Mouse (Mus musculus): ENCODE data around the gene Slc4a5.
A peak's percentile ranks its signal among the peaks of the same experiment; 100 is the strongest.

The Slc4a5 gene

DNA sequence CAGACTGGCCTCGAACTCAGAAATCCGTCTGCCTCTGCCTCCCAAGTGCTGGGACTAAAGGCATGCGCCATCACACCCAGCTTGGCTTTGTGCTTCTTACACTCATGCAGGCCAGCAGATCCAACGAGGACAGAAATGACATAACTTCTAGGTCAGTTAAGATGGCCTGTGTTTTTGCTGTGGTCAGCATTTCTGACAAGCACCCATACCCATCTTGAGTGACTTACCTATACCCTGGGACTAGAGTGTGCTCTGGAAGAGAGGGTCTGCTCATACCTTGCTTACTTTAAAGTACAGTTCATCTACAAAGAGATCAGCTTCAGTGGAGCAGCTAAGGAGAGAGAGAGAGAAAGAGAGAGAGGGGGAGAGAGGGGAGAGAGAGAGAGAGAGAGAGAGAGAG lies 13.7 kb downstream of the Slc4a5 start:
- DNase-seq = no peak

DNA sequence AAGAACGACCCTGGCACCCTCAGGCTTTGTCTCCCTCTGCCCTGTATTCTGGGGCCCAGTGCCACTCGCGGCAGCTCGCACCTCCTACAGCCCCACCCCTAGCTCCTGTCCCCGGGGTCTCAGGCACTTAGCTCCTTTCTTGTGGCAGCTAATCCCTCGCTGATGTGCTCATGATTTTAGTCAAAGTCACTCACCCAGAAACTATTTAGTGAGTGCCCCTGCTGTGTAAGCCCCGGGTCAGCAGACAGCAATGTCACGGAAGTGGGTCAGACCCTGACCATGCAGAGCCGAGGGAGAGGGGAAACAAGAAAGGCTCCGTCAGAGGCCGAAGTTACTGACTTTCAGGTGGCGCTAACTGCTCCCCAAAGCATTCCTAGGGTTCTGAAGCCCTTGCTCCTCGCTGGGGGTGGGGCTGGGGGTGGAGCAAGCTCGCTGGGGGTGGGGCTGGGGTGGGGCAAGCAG lies 14.7 kb downstream of the Slc4a5 start:
- no peak for DNase-seq

DNA sequence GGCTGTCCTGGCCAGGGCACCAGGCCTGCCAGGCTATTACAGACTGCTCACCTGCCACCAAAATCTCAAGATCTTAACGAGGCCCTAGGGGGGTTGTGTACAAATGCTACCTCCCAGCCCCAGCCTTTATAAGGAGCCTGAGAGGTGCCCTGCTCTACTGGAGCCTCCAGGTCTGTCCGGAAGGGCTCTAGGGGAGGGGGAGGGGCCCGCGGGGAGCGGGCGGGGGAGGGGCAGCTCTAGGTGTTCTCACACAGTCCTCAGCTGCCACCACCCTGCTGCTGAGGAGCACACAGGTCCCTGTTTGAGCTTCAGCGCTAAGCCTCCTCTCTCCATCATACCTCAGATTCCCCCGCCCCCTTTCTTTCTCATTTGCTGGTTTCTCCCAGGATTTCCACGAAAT lies 17.5 kb downstream of the Slc4a5 start:
- DNase-seq = no peak

DNA sequence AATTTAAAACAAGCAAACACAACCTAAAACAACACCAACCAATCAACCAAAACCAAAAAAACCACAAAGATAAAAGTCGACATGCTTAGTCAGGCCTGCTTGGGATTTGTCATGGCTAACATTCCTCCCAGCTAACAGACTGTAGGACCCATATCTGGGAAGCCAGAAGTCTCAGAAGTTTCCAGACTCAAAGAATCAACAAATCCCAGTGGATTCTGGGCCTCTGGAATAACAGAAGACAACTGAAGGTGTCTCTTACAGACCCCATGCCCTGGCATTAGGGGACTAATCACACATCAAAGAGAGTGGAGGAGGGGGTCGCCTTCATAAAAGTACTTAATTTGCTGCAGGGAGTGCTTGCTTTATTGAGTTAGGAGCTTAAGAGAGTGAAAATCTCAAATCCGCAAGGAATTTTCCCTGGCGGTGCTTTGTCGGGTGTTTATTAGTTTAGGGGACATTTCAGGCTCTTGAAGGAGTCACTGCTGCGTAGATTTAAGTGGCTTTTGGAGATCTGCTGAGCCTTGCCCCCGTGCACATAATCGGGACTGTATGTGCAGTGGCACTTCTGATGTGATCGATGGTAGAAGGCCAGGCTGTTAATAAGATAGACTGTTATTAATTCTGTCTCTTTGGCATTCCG lies 24.9 kb downstream of the Slc4a5 start:
- DNase-seq = no peak

DNA sequence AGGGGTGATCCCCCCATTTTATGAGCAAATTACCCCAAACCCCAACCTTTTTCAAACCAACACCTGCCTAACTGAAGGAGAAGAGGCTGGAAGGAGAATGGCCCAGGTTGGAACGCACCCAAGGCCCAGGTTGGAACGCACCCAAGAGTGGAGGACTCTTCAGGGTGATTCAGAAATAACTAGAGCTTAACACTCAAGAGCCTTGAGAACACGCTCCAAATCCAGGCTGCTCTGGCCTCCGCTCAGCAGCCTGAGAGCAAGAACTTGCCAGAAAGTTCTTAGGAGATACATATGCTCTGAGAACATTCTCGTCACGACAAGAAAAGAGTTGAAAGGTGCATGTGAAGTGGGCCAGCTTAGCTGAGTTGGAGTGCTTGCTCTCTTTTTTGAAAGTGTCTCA lies 25.5 kb downstream of the Slc4a5 start:
- peak; percentile 15 for DNase-seq

DNA sequence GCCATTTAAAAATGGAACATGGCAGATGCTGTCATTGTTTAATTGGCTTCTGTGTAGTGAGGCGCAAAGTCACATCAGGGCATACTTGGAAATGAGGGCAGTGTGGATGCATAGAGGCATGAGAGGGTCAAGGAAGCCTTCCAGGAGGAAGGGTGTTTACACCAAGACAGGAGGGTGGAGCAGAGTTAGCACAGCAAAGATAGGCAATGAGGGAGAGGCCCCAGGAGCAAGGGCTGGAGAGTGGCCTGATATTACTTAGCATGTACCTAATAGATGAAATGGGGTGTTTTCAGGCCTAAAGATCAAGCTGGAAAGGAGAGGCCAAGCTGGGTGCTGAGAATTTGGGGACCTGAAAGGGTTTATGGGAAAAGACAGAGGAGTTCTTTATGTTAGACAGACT lies 26.4 kb downstream of the Slc4a5 start:
- no peak for DNase-seq

DNA sequence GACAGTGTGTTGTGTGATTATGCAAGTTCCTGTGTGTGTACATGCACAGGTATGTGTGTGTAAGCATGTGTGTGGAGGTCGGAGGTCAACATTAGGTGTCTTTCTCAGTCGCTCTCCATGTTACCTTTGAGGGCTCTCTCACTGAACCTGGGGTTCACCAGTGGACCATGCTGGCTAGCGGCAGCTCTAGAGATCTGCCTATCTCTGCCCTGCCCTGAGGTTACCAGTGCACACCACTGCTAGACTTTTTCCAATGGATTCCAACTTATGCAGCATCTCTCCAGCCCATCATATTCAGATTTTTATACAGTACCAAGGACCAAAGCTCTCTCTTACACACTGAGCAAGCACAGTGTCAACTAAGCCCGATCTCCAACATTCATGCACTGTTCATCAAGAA lies 27.1 kb downstream of the Slc4a5 start:
- DNase-seq = no peak

DNA sequence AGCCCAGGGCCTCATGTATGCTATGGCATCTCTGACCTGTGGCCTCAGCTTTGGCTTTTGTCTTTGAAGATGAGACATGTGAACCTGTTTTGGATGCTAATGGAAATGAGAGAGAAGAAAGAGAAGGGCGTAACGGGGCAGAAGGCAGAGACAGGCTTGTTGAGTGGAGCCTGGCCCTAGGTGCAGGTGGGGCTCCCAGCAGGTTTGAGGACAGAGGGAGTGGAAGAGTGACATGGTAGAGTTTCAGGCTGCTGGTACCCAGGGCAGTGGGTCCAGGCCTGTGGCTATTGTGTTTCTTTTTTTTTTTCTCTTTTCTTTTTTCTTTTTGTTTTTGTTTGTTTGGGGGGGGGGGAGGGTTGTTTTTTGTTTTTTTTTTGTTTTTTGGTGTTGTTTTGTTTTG lies 27.5 kb downstream of the Slc4a5 start:
- no peak for DNase-seq

DNA sequence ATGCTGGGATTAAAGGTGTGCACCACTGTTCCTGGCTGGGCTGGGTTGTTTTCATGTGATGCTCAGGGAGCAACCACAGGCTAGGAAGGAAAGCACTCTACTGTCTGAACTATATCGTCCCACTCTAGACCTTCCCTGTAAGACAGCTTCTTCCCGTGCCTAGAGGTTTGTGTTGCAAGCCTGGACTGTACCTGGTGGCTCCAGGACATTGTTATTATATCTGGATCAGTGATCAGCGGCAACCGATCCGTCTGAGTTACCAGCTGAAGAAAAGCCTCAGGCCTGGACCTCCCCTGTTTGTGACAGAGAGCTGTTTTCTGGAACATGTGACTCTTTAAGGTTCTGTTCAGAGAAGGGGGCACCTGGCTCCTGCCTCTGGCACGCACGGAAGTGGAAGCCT lies 34.6 kb downstream of the Slc4a5 start:
- DNase-seq = no peak

DNA sequence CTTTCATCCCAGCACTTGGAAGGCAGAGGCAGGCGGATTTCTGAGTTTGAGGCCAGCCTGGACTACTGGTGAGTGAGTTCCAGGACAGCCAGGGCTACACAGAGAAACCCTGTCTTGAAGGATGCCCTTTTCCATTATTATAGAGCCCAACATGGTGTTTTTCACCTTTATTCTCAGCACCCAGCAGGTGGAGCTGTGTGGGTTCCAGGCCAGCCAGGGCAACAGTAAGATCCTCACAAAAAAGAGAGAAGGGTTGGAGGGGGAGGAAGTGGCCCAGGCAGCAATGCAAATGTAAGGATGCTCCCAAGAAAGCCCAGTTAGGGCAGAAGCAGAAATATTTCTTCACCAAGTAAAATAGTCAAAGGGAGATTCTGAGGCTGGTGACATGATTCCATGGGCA lies 44.9 kb downstream of the Slc4a5 start:
- no peak for DNase-seq

DNA sequence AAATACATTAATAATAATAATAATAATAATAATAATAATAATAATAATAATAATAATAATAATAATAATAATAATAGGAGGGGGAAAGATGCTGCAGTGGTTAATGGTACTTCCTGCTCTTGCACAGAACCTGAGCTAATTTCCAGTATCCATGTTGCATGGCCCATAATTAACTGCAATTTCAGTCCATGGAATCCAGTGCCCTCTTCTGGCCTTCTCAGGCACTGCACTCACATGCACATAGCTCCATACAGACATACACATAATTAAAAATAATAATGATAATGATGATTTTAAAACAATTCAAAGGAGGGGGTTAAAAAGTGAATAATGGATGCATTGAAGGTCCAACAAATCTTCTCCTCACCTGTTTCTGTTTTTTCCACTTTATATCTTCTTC lies 45.6 kb downstream of the Slc4a5 start:
- no peak for DNase-seq

DNA sequence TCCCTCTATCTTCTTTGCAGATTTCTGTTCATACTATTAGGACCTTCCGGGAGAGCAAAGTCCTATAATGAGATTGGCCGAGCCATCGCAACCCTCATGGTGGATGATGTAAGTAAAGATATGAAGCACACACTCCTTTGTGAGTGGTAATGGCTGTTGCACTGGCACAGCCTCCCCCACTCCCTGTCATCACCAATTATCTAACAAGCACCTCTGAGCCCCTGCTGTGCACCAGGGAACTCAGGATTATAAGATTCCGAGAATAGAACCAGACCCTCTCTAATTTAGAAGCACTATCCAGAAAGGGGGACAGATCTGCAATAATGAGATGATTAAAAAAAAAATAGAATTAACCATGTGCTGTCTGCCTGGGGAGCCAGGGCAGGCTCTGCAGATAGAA lies 46.0 kb downstream of the Slc4a5 start:
- no peak for DNase-seq

DNA sequence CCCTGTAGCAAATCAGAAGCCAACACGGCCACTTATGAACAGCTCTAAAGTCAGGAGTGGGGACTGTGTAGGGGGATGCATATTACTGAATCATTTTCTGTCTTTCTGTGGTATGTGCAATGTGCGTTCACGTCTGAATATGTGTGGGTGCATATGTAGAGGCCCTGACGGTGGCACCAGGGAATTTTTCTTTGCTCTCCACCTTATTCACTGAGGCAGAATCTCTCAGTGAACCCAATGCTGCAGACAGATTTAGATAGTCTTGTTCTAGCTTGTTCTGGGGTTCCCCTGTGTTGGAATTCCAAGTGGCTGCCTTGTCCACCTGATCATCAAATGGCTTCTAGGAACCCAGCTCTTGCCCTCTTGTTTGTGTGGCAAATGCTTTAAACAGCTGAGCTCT lies 48.0 kb downstream of the Slc4a5 start:
- DNase-seq = peak; percentile 11

DNA sequence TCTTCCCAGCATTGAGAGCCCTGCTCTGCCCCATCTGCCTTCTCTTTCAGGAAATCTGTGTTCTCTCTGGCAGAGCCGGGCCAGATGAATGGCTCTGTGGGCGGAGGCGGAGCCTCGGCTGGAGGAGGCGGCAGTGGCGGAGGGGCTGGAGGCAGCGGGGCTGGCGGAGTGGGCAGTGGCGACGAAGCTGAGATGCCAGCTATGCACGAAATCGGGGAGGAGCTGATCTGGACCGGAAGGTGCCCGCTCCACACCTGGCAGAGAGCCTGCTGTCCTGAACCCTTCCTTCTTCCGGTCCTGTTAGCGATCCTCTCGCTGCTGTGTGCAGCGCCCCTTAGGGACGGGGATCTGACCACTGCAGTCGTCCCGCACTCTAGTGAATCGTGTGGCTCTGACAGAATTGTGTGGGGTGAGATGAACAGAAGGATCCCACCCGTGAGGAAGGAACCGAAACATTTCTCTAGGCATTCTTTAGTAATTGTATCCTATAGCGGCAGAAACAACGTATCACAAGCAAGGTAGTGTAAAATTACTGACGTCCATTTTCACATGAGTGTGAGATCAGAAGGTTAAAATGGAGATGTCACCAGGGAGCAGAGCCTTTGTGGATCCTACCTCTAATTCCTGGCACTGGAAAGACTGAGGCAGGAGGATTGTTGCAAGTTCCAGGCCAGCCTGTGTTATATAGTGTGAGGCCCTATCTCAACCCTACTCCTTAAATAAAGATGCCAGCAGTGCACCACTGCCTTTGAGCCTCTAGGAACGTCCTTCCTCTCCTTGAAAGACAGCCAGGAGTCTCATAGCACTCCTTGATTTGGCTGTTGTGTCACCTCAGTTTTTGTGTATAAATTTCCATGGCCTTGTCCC lies 48.7 kb downstream of the Slc4a5 start:
- DNase-seq = peak; percentile 88

DNA sequence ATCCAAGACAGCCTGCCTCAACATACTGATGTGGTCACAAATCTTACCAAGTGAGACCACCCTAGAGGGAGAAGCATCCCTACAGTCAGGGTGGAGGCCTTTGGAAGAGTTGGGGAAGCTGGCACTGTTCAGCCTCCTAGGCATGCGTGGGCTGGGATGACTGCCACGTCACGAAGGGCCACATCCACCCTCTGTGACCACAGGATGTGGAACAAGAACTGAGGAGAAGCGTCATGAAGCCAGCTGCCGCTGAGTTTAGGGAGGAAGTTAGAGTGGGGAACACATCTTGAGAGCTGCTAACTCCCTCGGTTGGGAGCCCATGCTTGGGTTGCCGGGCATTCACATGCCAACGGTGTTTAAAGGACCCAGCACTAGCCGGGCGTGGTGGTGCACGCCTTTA lies 54.1 kb downstream of the Slc4a5 start:
- no peak for DNase-seq

DNA sequence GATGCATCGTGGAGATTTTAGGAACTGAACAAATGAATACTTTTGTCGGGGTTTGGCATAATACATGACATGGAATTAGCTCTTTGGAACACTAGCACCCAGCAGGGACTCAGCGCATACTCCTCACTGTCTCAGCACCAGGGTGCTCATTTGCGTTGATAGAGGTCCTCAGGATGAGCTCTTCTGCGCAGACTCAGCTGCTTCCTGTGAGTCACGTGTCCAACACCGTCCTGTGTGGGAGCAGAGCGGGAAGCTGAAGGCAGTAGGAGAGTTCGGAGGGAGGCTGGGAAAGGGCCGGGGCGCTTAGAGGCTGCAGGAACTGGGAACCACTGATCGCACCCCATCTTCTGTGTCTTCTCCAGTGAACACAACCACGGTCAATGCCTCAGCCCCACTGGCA lies 57.5 kb downstream of the Slc4a5 start:
- DNase-seq = no peak

DNA sequence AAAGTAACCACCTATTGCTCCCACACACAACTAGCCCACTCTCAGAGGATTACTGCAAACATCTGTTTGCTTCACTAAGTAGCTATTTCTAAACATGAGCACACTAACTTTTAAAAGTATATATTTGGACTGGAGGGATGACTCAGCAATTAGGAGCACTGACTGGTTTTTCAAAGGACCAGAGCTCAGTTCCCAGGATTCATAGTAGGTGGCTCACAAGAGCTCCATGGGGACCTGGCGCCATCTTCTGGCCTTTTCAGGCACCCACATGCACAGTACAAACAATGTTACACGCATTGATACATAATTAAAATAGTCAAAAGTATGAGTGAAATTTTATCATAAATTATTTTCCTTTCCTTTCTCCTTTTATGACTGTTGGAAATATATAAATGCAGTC lies 59.3 kb downstream of the Slc4a5 start:
- DNase-seq = no peak

DNA sequence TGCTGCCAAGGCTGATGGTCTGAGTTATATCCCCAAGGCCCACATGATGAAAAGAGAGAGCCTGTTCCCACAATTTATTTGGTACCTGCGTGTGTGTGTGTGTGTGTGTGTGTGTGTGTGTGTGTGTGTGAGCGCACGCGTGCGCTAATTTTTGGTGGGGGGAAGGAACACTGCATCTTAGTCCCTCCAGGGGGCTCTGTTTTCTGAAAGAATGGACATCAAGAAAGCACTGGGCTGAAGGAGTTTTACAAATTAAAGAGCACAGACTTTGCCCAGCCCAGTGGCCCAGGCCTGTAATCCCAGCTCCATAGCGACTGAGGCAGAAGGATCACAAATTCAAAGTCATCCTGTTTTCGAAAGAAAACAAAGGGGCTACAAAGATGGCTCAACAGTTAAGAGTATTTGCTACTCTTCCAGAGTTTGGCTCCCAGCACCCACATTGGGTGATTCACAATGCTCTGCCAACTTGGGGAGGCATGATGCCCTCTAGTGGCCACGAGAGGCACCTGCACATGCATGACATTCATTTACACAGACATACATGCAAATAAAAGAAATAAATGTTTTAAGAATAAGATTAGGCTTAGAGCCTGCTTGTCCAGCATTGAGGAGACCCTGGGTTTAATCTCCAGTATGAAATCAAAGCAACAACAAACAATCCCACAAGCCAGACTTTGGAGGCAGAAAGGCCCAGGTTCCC lies 60.8 kb downstream of the Slc4a5 start:
- no peak for DNase-seq

DNA sequence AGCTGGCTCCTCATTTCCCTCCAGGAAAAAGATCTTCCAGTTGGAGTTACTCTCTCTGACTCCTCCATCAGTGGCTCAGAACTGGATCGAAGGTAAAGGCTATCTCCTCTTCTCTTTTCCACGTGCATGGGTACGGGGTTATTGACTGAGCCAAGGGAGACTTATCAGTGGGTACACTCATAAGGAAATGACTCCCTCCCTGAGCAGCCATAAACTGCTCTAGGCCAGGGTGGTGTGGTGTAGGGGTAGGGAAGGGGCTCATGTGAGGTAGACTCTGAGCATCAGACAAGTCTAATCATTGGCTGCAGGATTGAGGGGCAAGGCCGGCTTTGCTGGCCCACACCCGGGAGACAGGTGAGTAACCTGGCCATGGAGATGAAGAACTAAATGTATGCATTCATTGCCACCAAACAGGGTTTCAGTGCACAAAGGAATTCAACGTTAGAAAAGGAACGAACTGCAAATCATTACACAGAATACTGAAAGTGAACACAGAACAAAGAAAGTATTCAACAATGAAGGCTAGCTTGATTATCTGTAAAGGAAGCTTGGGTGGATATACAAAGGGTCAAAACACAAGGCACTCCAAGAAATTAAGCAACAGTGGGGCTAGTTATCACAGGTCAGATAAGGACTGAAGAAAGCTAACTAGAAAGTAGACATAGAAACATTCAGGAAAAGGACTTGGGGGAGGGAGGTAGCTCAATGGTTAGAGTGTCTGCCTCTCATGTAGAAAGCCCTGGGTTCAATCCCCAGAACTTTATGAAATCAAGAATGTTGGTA lies 81.0 kb downstream of the Slc4a5 start:
- DNase-seq = no peak

DNA sequence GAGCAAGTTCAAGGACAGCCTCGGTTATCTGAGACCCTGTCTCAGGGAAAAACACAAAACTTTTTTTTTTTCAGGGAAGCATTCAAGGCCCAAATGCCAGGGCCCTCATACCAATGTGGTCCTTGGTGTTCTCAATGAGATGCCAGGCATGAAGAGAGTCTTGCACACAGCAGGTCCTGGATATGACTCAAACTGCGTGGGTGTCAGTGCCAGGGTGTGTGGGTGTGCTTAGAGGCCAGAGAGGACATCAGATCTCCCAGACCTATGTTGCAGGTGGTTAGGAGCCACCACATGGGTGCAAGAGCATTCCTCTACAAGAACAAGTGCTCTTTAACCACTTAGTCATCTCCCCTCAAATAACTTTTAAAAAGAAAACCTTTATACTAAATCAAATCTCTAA lies 81.7 kb downstream of the Slc4a5 start:
- no peak for DNase-seq

DNA sequence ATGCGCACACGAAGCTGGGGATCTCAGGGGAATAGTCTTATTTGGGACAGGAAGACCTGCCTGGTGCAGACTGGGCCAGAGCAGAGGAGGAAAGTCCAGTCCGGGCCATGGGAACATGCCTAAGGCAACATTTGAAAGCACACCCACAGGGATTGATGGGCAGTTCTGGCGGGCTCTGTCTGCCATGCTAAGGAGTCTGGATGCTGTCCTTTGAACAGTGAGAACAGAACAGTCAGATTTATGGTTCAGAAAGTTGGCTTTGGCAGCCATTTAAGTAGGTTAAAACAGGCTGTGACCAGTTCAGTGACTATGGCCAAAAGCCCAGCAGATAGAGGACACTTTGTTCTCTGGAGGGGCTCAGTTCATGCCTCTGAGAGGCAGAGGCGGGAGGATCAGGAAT lies 82.6 kb downstream of the Slc4a5 start:
- DNase-seq = no peak

DNA sequence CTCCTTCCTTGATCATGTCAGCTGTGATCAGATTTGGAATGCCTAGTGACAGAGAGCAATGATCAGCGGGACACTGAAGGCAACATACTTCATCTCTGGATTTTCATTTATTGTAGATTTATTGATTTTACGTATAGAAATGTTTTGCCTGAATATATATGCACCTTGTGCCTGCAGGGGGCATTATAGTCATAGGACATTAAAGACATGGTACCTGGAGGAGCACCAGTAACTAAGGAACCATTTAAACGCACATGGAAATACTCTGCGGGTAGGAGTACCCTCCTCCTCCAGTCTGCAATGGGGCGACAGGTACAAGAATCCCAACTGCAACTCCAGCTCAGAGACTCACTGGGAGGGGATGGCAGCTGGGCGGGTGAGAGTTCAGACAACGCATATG lies 89.4 kb downstream of the Slc4a5 start:
- DNase-seq = no peak

DNA sequence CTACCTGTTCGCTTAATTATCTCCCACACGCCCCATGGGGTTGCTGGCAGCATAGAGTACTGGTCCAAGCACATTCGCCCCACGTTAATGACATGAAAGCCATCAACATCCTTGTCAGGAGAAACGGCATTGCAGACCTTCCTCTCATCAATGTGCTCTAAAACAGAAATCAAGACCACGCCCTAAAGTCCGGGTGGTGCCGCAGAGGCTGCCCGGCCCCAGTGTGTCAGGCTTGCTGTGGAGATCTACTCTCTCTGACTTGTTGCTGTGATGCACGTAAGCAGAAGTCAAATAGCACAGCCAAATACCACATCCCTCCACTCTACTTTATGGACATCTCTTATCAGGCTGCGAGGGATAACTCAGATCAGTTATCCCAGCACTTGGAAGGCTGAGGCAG lies 91.6 kb downstream of the Slc4a5 start:
- no peak for DNase-seq

All from cerebellum, adult 8-10 months (tissue).